In the genomic region with DNA sequence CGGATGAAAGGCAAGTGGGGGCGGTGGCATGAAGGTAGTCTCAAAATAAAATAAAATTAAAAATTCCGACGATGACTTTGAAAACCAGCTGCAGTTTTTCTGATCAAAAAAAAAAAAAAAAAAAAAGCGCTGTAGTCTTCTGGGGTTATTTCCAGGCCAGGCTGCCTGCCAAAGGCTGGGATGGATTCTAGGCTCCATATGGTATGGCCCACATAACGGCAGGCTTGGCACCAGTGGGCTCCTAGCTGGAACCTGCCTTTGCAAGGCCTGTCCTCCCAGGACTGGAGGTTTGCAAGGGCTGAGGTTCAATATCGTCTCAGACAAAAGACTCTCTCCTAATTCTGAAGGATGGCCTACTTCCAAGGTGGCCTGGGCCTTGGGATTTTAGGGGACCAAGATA, we compare ENCODE assay signal across 12 mouse cellular contexts.
DNase-seq lines count a peak whose midpoint lies in the region; ATAC-seq and TF ChIP-seq lines count a peak whose summit lies in the region.
"Had no signal": no experiment of that assay in that cellular context is flagged by ENCODE, and none has a peak within 500 bp of the region (broad histone marks: within the 10 kb centered on the region; RNA-seq: fewer than 3 reads in every experiment).

No protein-coding gene starts in this region.

- no peak for ATAC-seq in midbrain, postnatal 0 days (ENCODE audit: low FRiP score)
- no peak for ATAC-seq in midbrain, embryonic 13.5 days
- ATAC-seq in hindbrain, embryonic 12.5 days (ENCODE audit: low FRiP score) = no peak
- ATAC-seq: forebrain, embryonic 15.5 days had no signal

- H3K9ac ChIP-seq in midbrain, postnatal 0 days (replicated peaks; ENCODE audit: low read length, poor library complexity, severe bottlenecking) = no peak overlapping the region
- no peak overlapping the region for H3K9ac ChIP-seq in midbrain, embryonic 13.5 days (replicated peaks)
- no peak overlapping the region for H3K9ac ChIP-seq in hindbrain, embryonic 12.5 days
- H3K9ac ChIP-seq: forebrain, embryonic 15.5 days; neural tube, embryonic 12.5 days had no signal

- no peak for TF ChIP-seq CTCF in midbrain, postnatal 0 days (IDR thresholded peaks at IDR 0.05)

- H3K9me3 ChIP-seq in midbrain, postnatal 0 days (ENCODE audit: low read length) = no peaks in the 10 kb centered on the region
- no peaks in the 10 kb centered on the region for H3K9me3 ChIP-seq in midbrain, embryonic 13.5 days
- H3K9me3 ChIP-seq in hindbrain, embryonic 12.5 days (replicated peaks) = no peaks in the 10 kb centered on the region
- H3K9me3 ChIP-seq: forebrain, embryonic 15.5 days; neural tube, embryonic 12.5 days had no signal

- H3K27me3 ChIP-seq in midbrain, postnatal 0 days (ENCODE audit: insufficient read depth, low read length) = no peaks in the 10 kb centered on the region
- no peaks in the 10 kb centered on the region for H3K27me3 ChIP-seq in midbrain, embryonic 13.5 days
- H3K27me3 ChIP-seq in hindbrain, embryonic 12.5 days = peaks cover 7% of the 10 kb centered on the region
- H3K27me3 ChIP-seq: forebrain, embryonic 15.5 days; neural tube, embryonic 12.5 days had no signal

- H3K4me3 ChIP-seq in midbrain, postnatal 0 days (ENCODE audit: low read depth, low read length) = no peak overlapping the region
- no peak overlapping the region for H3K4me3 ChIP-seq in midbrain, embryonic 13.5 days (replicated peaks)
- no peak overlapping the region for H3K4me3 ChIP-seq in hindbrain, embryonic 12.5 days
- H3K4me3 ChIP-seq: forebrain, embryonic 15.5 days; neural tube, embryonic 12.5 days had no signal

- no peak overlapping the region for H3K27ac ChIP-seq in midbrain, postnatal 0 days (ENCODE audit: low read depth, low read length)
- H3K27ac ChIP-seq in midbrain, embryonic 13.5 days = no peak overlapping the region
- no peak overlapping the region for H3K27ac ChIP-seq in hindbrain, embryonic 12.5 days
- H3K27ac ChIP-seq: forebrain, embryonic 15.5 days; neural tube, embryonic 12.5 days had no signal

- no peaks in the 10 kb centered on the region for H3K4me1 ChIP-seq in midbrain, postnatal 0 days (ENCODE audit: insufficient read depth, low read length)
- H3K4me1 ChIP-seq in midbrain, embryonic 13.5 days (replicated peaks) = peaks cover 5% of the 10 kb centered on the region; the same call in 1 of the 2 replicates
- H3K4me1 ChIP-seq in hindbrain, embryonic 12.5 days = no peaks in the 10 kb centered on the region; the same call in 1 of the 2 replicates
- H3K4me1 ChIP-seq: neural tube, embryonic 12.5 days had no signal

- no peaks in the 10 kb centered on the region for H3K36me3 ChIP-seq in midbrain, postnatal 0 days (ENCODE audit: insufficient read depth, low read length)
- H3K36me3 ChIP-seq in midbrain, embryonic 13.5 days = no peaks in the 10 kb centered on the region
- no peaks in the 10 kb centered on the region for H3K36me3 ChIP-seq in hindbrain, embryonic 12.5 days
- H3K36me3 ChIP-seq: forebrain, embryonic 15.5 days; neural tube, embryonic 12.5 days had no signal

- WGBS in midbrain, postnatal 0 days = 83% methylated on average over 7 of the region's 7 CpGs
- WGBS in midbrain, embryonic 13.5 days = 94% methylated on average over 7 of the region's 7 CpGs
- WGBS in hindbrain, embryonic 12.5 days = 90% methylated on average over 7 of the region's 7 CpGs

- intact Hi-C loops in gastrocnemius, postnatal 14 days (cut with DNase I; ENCODE audit: low total_unique reads) = no loop called here
- intact Hi-C loops in gastrocnemius, postnatal 36 days (cut with DNase I) = no loop called here

- no peak overlapping the region for H3K4me2 ChIP-seq in midbrain, postnatal 0 days (ENCODE audit: low read depth, low read length, poor library complexity, severe bottlenecking)
- H3K4me2 ChIP-seq in midbrain, embryonic 13.5 days (replicated peaks) = no peak overlapping the region
- H3K4me2 ChIP-seq in hindbrain, embryonic 12.5 days (replicated peaks) = no peak overlapping the region
- H3K4me2 ChIP-seq: forebrain, embryonic 15.5 days; neural tube, embryonic 12.5 days had no signal

- peak; percentile 23 for DNase-seq in gastrocnemius, postnatal 14 days
- no peak for DNase-seq in gastrocnemius, postnatal 36 days
- peak; percentile 63 for DNase-seq in midbrain, postnatal 0 days (ENCODE audit: low spot score)
- DNase-seq in left cerebral cortex, adult 8-10 months (ENCODE audit: low spot score in 2 of 2) = peak; percentile 7 to 63
- no peak for DNase-seq in thymus, postnatal 10 days (ENCODE audit: low spot score in 2 of 2)
- no peak for DNase-seq in embryo, embryonic 10 days (ENCODE audit: low spot score)
- DNase-seq: heart, postnatal 36 days; lung, postnatal 36 days had no signal

Comparison
In these comparisons a context has a peak if more than half of its experiments do, and no peak if none do; other contexts are left out.
1. DNase-seq: peak in gastrocnemius, postnatal 14 days (single experiment), midbrain, postnatal 0 days (single experiment) and left cerebral cortex, adult 8-10 months (2 of 2); none in gastrocnemius, postnatal 36 days (0 of 2), thymus, postnatal 10 days (0 of 2) and embryo, embryonic 10 days (single experiment).